Mouse (Mus musculus) heart, embryonic 13.5 days (tissue): ENCODE measurements around the gene Nuak2. TPM values are rescaled to one million over a fixed set of nuclear protein-coding genes. Genes with fewer than 3 reads are reported as not detected.

Source experiments
- ATAC-seq: fragments of 200-750 bp; cut with Nextera tagmentation; 2 replicates; pipeline ENCODE4 v1.8.0; 2017; ENCODE audit warnings: moderate TSS enrichment; ENCODE audit not compliant: insufficient number of reproducible peaks, low FRiP score, low TSS enrichment; ENCODE audit errors: extremely low read depth
- H3K27ac ChIP-seq: fragments of 300-500 bp; sonication (generic); replicated peaks from 2 replicates; pipeline ENCODE4 v1.5.1; 2015; ENCODE audit warnings: moderate library complexity, mild to moderate bottlenecking, inconsistent platforms
- H3K27me3 ChIP-seq: fragments of 300-500 bp; sonication (generic); replicated peaks from 2 replicates; pipeline ENCODE4 v1.6.1; 2015; ENCODE audit warnings: mild to moderate bottlenecking, inconsistent platforms
- H3K36me3 ChIP-seq: fragments of 300-500 bp; sonication (generic); 2 replicates; pipeline ENCODE4 v1.6.1; 2015; ENCODE audit warnings: mild to moderate bottlenecking, inconsistent platforms
- H3K4me1 ChIP-seq: fragments of 300-500 bp; sonication (generic); 2 replicates; pipeline ENCODE4 v1.6.1; 2015; ENCODE audit warnings: inconsistent platforms
- H3K4me2 ChIP-seq: fragments of 300-500 bp; sonication (generic); 2 replicates; pipeline ENCODE4 v1.6.1; 2015; ENCODE audit warnings: inconsistent platforms, mild to moderate bottlenecking, moderate library complexity
- H3K4me3 ChIP-seq: fragments of 300-500 bp; sonication (generic); 2 replicates; pipeline ENCODE4 v1.5.1; 2015; ENCODE audit warnings: moderate library complexity, mild to moderate bottlenecking, inconsistent platforms
- H3K9ac ChIP-seq: fragments of 300-500 bp; sonication (generic); 2 replicates; pipeline ENCODE4 v1.6.1; 2015; ENCODE audit warnings: inconsistent platforms, mild to moderate bottlenecking, moderate library complexity
- H3K9me3 ChIP-seq: fragments of 300-500 bp; sonication (generic); 2 replicates; pipeline ENCODE4 v1.6.1; 2016; ENCODE audit warnings: inconsistent platforms
- WGBS: fragments of 180-500 bp; shearing (Covaris S2); methylation state at CpG from one replicate; pipeline ENCODE4 v1.1.7; 2015; ENCODE audit warnings: mixed read lengths; 5-methylcytosine and 5-hydroxymethylcytosine counted together
- polyA plus RNA-seq: library from polyadenylated mRNA; unstranded; fragments of >200 nt; fragmentation: Nextera tagmentation; extraction: Ambion mirVana; gene quantifications from 2 replicates; pipeline ENCODE4 v1.2.1, GENCODE M21; 2015

Gene Nuak2
- polyA plus RNA-seq, 1 experiment from 2014 or later: 2.0 TPM

DNA sequence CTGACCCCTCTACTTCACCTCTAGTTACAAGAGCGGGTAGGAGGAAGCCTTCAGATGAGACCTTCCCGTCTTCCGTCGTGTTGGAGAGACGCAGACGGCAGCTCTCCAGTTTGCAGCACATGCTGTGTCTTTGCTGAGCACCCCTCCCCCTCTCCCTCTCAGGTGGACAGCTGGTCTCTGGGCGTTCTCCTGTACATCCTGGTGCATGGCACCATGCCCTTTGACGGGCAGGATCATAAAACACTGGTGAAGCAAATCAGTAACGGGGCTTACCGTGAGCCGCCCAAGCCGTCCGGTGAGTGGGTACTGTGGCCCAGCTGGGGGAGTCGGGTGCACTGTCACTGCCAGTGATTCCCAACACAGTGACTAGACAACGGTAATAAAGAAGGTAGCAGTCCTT lies 14.5 kb downstream of the Nuak2 start:
- Histone ChIP-seq H3K27me3 (no peaks in the 10 kb centered on the region), H3K36me3 (peaks cover 20% of the 10 kb centered on the region; the same call in 1 of the 2 replicates), H3K27ac (no peak overlapping the region), H3K4me1 (peaks cover 53% of the 10 kb centered on the region), H3K4me3 (no peak overlapping the region), H3K9ac (no peak overlapping the region), H3K9me3 (no peaks in the 10 kb centered on the region), H3K4me2 (no peak overlapping the region)
- WGBS: 81% methylated on average over 15 of the region's 15 CpGs
- no peak for ATAC-seq

DNA sequence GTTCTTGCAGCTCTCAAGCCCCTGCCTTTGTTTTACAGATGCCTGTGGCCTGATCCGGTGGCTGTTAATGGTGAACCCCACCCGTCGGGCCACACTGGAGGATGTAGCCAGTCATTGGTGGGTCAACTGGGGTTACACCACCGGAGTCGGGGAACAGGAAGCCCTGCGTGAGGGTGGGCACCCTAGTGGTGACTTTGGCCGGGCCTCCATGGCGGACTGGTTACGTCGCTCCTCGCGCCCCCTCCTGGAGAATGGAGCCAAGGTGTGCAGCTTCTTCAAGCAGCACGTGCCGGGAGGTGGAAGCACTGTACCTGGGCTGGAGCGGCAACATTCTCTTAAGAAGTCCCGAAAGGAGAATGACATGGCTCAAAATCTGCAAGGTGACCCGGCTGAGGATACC lies 15.4 kb downstream of the Nuak2 start:
- no peak for ATAC-seq
- H3K27me3 ChIP-seq: no peaks in the 10 kb centered on the region
- H3K9me3 ChIP-seq: no peaks in the 10 kb centered on the region
- no peak overlapping the region for H3K27ac ChIP-seq
- H3K4me2 ChIP-seq: no peak overlapping the region
- H3K36me3 ChIP-seq: peaks cover 17% of the 10 kb centered on the region; the same call in 1 of the 2 replicates
- WGBS: 78% methylated on average over 17 of the region's 17 CpGs
- peaks cover 60% of the 10 kb centered on the region for H3K4me1 ChIP-seq
- no peak overlapping the region for H3K9ac ChIP-seq
- H3K4me3 ChIP-seq: no peak overlapping the region

DNA sequence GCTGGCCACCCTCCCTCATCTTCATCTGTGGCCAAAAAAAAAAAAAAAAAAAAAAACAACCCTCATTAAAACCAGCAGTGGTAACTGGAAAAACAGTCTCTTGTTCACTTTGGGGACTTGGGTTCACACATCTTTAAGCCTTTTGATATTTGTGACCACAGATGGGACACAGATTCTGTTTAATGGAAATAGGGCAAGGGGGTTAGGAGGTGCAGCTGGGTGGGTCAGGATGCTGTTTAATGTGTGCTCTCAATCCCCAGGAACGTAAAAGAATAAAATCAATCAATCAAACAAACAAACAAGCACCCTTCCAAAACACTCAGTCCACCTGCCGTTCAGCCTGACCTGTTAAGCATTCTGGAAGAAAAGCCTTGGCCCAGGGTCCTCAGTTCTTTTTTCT lies 17.3 kb downstream of the Nuak2 start:
- no peaks in the 10 kb centered on the region for H3K27me3 ChIP-seq
- H3K9me3 ChIP-seq: no peaks in the 10 kb centered on the region
- H3K4me2 ChIP-seq: peak overlapping the region; percentile 27
- no peak overlapping the region for H3K4me3 ChIP-seq
- peaks cover 56% of the 10 kb centered on the region for H3K4me1 ChIP-seq
- peaks cover 12% of the 10 kb centered on the region; the same call in 1 of the 2 replicates for H3K36me3 ChIP-seq
- H3K27ac ChIP-seq: peak overlapping the region; percentile 82
- 24% methylated on average over 2 of the region's 2 CpGs for WGBS
- H3K9ac ChIP-seq: peak overlapping the region; percentile 63; the same call in 1 of the 2 replicates
- no peak for ATAC-seq

DNA sequence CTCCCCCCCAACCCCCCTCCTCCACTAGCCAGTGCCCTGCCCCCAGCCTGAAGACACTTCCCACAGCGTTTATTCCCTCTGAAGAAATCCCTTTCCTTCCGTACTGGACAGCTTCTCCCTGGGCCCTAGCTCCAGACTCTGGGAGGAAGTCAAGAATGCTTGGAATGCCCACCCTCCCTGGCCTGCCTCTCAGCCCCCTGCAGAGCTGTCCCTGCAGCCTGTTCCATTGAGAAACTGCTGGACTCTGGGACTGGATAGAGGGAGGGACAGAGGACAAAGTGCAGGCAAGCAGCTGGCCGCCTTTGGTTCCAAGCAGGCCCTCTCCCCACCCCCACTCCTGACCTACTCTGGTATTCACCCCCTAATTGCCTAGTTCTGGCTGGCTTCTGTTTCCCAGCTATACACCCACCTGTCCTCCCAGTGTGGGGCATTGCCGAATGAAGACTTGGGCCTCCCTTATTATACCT lies 17.8 kb downstream of the Nuak2 start:
- peak overlapping the region; percentile 82 for H3K27ac ChIP-seq
- no peaks in the 10 kb centered on the region for H3K9me3 ChIP-seq
- peak overlapping the region; percentile 63 for H3K9ac ChIP-seq
- peaks cover 60% of the 10 kb centered on the region for H3K4me1 ChIP-seq
- peaks cover 7% of the 10 kb centered on the region; the same call in 1 of the 2 replicates for H3K36me3 ChIP-seq
- WGBS: 8% methylated on average over 4 of the region's 4 CpGs
- peak overlapping the region; percentile 27 for H3K4me2 ChIP-seq
- ATAC-seq: 0 out of 2 replicates have a peak, but pooled peaks have one; percentile 33
- no peaks in the 10 kb centered on the region for H3K27me3 ChIP-seq
- no peak overlapping the region for H3K4me3 ChIP-seq

DNA sequence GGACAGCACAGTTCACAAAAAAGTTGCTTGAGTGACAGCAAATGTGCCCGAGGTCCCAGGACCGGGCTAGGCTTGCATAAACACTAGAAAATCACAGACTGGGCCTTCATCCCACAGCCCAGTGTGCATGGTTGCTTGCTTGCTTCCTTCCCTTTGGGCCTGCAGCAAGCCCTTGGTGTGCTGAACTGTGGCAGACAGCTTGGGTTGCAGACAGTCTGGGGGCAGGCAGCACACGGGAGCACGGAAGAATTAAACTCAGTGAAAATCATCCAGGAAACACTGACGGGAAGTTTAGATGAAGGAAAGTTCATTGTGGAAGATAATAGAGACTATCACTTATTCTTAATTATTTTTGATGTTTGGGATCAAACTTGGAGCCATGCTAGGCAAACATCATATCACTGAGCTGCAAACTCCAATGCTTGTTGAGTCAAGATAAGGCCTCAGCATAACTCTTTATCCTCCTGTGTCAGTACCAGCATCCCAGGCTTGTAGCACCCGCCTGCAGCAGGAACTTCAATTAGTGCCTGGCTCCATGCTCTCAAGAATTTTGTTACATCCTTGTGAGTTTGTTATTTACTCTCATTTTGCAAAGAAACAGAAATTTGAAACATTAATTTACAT lies 18.4 kb downstream of the Nuak2 start:
- Histone ChIP-seq H3K36me3 (peaks cover 5% of the 10 kb centered on the region; the same call in 1 of the 2 replicates), H3K9me3 (no peaks in the 10 kb centered on the region), H3K4me2 (no peak overlapping the region), H3K27ac (peak overlapping the region; percentile 82), H3K27me3 (no peaks in the 10 kb centered on the region), H3K9ac (peak overlapping the region; percentile 63), H3K4me3 (no peak overlapping the region), H3K4me1 (peaks cover 60% of the 10 kb centered on the region)
- 21% methylated on average over 6 of the region's 6 CpGs for WGBS
- 0 out of 2 replicates have a peak, but pooled peaks have one; percentile 22 for ATAC-seq

DNA sequence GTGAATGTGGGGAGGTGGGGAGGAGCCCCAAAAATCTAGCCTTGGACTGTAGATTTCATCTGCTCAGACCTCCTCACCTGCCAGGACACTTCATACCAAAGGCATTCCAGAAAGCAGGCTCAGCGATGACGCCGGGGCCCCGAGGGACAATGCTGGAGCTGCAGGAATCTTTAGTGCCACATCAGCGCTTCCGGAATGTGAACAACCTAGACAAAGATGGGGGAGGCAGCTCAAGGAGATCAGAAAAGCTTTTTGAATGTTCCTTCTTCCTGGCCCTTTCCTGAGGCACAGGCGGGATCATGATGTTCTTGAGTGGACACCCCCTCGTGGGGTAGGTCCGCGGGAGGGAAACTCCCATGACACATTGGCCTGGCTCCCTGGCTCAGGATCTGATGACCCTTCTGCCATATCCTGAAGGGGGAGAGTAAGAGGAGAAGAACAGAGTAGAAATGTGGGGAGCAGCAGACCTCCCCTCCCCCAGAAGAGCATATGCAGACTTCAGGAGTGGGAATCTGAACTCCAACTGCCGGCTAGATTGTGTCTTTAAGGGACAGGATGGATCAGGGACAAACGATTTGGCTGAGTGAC lies 19.5 kb downstream of the Nuak2 start:
- H3K4me3 ChIP-seq: no peak overlapping the region
- WGBS: 35% methylated on average over 12 of the region's 12 CpGs
- no peak for ATAC-seq
- H3K4me2 ChIP-seq: no peak overlapping the region
- H3K27ac ChIP-seq: peak overlapping the region; percentile 82
- peaks cover 54% of the 10 kb centered on the region for H3K4me1 ChIP-seq
- no peaks in the 10 kb centered on the region for H3K27me3 ChIP-seq
- no peak overlapping the region for H3K9ac ChIP-seq
- H3K9me3 ChIP-seq: no peaks in the 10 kb centered on the region
- peaks cover 5% of the 10 kb centered on the region; the same call in 1 of the 2 replicates for H3K36me3 ChIP-seq

DNA sequence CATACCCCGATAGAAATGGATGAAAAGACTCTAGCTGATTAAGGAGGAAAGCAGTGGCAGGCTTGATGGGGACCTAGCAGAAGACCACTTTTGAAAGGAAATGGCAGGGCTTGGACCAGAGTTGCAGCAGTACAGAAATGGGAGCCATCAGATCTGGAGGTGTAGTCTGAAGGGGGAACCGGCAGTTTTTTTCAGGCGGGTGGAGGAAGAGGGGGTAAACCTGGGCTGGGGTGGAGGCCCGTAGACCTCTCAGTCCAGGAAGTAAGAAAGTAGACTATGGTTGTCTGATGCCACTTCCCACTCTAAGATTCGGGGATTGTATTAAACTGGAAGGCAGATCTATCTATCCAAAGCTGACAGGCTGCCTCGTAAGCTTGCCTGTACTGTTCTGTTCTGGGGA lies 21.0 kb downstream of the Nuak2 start:
- H3K36me3 ChIP-seq: peaks cover 2% of the 10 kb centered on the region; the same call in 1 of the 2 replicates
- WGBS: 53% methylated on average over 6 of the region's 6 CpGs
- H3K9me3 ChIP-seq: no peaks in the 10 kb centered on the region
- H3K9ac ChIP-seq: no peak overlapping the region
- H3K27me3 ChIP-seq: no peaks in the 10 kb centered on the region
- H3K27ac ChIP-seq: peak overlapping the region; percentile 65; the same call in 1 of the 2 replicates
- H3K4me2 ChIP-seq: no peak overlapping the region
- H3K4me3 ChIP-seq: no peak overlapping the region
- no peak for ATAC-seq
- peaks cover 56% of the 10 kb centered on the region for H3K4me1 ChIP-seq

DNA sequence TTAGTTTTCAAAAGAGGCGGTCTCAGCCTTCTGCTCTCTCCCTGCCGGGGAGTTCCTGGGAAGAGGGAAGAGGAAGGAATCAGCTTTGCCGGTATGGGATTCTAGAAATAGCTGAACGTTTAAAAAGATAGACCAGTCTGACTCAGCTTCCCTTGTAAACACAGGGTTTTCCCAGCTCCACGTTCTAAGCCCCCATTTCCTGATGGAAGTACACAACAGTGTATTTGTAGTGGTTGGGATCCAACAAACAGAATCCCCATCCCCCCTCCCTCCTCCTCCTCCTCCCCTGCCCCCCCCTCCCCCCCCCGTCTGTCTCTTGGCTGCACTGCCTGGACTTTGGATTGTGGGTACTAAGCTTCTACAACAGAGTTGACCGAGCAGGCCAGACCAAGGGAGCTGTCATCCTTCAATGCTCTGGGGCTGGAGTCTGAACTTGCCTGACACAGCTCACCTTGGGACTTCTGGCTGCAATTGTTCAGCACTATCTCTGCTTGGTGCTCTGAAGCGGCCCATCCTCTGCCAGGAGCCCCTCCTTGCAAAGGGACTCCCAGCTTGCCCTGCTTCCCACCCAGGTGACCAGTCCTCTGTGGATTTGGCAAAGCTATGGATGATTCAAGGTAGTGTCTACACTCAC lies 22.2 kb downstream of the Nuak2 start:
- Histone ChIP-seq H3K4me1 (peaks cover 55% of the 10 kb centered on the region), H3K27me3 (no peaks in the 10 kb centered on the region), H3K27ac (peak overlapping the region; percentile 65), H3K4me2 (no peak overlapping the region), H3K9ac (peak overlapping the region; percentile 38; the same call in 1 of the 2 replicates), H3K4me3 (no peak overlapping the region), H3K9me3 (no peaks in the 10 kb centered on the region), H3K36me3 (no peaks in the 10 kb centered on the region)
- ATAC-seq: no peak
- 24% methylated on average over 8 of the region's 8 CpGs for WGBS

DNA sequence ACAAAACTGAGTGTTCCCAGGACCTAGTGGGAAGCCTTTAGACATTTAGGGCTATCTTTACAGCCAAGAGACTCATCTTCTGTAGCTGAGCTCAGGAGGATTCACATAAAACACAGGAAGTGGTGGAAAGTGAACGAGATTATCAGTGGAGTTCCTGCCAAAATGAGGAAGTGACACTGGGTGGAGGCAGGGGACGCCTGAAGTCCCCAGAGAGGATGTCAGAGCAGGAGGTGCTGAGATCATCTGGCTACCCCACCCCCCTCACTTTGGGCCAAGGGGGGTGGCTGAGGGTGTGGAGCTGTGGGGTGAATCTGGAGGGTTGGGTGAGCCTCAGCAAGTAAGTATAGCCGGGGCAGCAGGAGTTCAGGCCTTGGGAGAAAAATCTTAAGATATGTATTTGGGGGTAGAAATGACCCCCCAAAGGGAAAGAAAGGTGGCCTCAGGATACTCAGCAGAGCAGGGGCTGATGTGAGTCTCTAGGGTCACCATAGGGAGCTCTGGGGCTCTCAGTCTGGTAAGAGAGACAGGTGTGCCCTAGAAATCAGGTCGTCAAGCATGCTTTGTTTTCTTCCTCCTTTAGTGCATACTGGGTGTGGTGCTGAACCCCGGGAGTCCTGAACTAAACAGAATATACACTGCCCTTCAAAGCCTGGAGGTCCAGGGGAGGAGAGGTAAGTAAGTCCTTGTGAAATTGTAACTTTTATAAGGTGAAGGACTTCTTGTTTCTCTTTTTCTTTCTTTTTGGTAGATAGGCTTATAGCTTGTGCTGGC lies 26.0 kb downstream of the Nuak2 start:
- Histone ChIP-seq H3K4me3 (no peak overlapping the region), H3K27me3 (no peaks in the 10 kb centered on the region), H3K9me3 (no peaks in the 10 kb centered on the region), H3K36me3 (no peaks in the 10 kb centered on the region), H3K9ac (no peak overlapping the region), H3K4me2 (no peak overlapping the region), H3K27ac (peak overlapping the region; percentile 16; the same call in 1 of the 2 replicates), H3K4me1 (peaks cover 41% of the 10 kb centered on the region)
- no peak for ATAC-seq
- WGBS: 31% methylated on average over 5 of the region's 5 CpGs

DNA sequence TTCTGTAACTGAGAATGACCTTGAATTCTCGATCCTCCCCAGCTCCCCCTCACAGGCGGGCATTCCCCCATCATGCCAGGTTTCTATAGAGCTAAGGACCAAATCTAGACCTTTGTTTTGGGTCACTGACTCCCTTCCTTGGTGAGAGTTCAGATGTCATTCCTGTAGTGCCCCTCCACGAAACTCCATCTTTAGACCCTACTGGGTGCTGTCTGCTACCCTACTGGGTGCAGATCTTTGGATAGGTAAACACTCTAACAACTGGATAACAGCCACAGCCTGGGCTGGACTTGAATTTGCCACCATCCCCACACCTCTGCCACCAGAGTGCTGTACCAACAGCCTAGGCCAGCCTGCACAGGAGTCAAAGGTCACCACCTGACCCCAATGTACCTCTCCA lies 26.6 kb downstream of the Nuak2 start:
- Histone ChIP-seq H3K4me1 (peaks cover 37% of the 10 kb centered on the region), H3K27ac (no peak overlapping the region), H3K4me3 (no peak overlapping the region), H3K9ac (no peak overlapping the region), H3K4me2 (no peak overlapping the region), H3K36me3 (no peaks in the 10 kb centered on the region), H3K9me3 (no peaks in the 10 kb centered on the region), H3K27me3 (no peaks in the 10 kb centered on the region)
- ATAC-seq: no peak
- 55% methylated on average over 3 of the region's 3 CpGs for WGBS

DNA sequence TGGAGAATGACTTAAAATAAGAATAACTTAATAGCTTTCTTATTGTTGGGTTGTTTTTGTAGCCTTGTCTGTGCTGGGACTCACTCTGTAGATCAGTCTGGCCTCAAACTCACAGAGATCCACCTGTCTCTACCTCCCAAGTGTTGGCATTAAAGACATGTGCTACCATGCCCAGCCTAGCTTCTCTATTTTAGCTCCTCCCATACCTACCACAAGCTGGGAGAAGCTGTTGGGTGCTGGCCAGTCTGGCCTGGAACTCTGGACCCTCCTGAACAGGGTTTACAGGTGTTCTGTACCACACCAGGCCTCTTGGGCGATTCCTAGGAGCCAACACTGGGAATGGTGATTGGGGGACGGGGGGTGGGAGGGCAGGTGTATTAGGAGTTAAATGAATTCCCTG lies 27.3 kb downstream of the Nuak2 start:
- H3K4me3 ChIP-seq: no peak overlapping the region
- no peak for ATAC-seq
- H3K36me3 ChIP-seq: no peaks in the 10 kb centered on the region
- H3K9ac ChIP-seq: no peak overlapping the region
- no peak overlapping the region for H3K27ac ChIP-seq
- H3K4me2 ChIP-seq: no peak overlapping the region
- no peaks in the 10 kb centered on the region for H3K27me3 ChIP-seq
- H3K9me3 ChIP-seq: no peaks in the 10 kb centered on the region
- H3K4me1 ChIP-seq: peaks cover 31% of the 10 kb centered on the region
- WGBS: 82% methylated on average over 2 of the region's 2 CpGs
